Mouse (Mus musculus) testis, adult 2 months (tissue): ENCODE measurements at regions not wholly inside any gene's neighbourhood (a gene's known extent, or its start where the extent isn't known, plus 50 kb on each side); places are given as distances from the start of the nearest gene placed in this dataset.

Source experiments
- H3K27ac ChIP-seq: fragments of 200-500 bp; 2 replicates; pipeline ENCODE4 v1.5.1; 2012; ENCODE audit warnings: low read depth, low read length; ENCODE audit not compliant: control insufficient read depth, insufficient read depth
- H3K27me3 ChIP-seq: fragments of 200-500 bp; 2 replicates; pipeline ENCODE4 v1.6.1; 2012; ENCODE audit warnings: mild to moderate bottlenecking, low read length, moderate library complexity; ENCODE audit not compliant: control insufficient read depth, insufficient read depth
- H3K36me3 ChIP-seq: fragments of 200-500 bp; 2 replicates; pipeline ENCODE4 v1.6.1; 2012; ENCODE audit warnings: mild to moderate bottlenecking, low read length; ENCODE audit not compliant: control insufficient read depth, insufficient read depth
- H3K4me1 ChIP-seq: fragments of 200-500 bp; 2 replicates; pipeline ENCODE4 v1.6.1; 2012; ENCODE audit warnings: low read length; ENCODE audit not compliant: control insufficient read depth, insufficient read depth
- H3K4me3 ChIP-seq: fragments of 200-500 bp; 2 replicates; pipeline ENCODE4 v1.5.1; 2012; ENCODE audit warnings: low read depth, mild to moderate bottlenecking, low read length, moderate library complexity, mixed read lengths; ENCODE audit not compliant: control insufficient read depth
- CTCF ChIP-seq: fragments of 200-500 bp; IDR thresholded peaks from 2 replicates; pipeline ENCODE4 v1.5.1; 2012; ENCODE audit warnings: low read depth, mild to moderate bottlenecking, inconsistent platforms, low read length, moderate library complexity; ENCODE audit not compliant: control insufficient read depth, insufficient read depth, insufficient replicate concordance
- POLR2A ChIP-seq: fragments of 200-500 bp; IDR thresholded peaks from 2 replicates; pipeline ENCODE4 v1.6.1; 2012; ENCODE audit warnings: low read depth, mild to moderate bottlenecking, inconsistent platforms, low read length, moderate library complexity; ENCODE audit not compliant: control insufficient read depth

DNA sequence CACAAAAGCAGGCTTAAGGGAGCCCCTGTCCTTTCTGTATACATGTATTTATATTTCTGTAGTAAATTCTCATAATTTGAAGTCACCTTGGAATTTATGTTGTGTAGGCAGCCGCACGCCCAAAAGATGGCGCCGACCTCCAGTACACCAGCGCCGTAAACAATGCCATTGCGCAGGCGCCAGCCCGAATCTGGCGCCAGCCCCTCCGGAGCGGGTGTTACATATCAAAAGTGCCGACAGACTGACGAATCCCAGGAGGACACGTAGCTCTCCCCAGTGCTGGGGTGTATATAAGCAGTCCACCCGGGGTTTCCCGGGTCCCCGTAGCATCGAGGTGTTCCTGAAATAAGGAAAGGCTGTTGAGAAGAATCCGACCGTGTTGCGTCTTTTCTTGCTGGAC is 108.1 kb upstream of the Pde3a start:
- TF ChIP-seq CTCF = no peak
- TF ChIP-seq POLR2A = peak; percentile 26; the same call in 1 of the 2 replicates

DNA sequence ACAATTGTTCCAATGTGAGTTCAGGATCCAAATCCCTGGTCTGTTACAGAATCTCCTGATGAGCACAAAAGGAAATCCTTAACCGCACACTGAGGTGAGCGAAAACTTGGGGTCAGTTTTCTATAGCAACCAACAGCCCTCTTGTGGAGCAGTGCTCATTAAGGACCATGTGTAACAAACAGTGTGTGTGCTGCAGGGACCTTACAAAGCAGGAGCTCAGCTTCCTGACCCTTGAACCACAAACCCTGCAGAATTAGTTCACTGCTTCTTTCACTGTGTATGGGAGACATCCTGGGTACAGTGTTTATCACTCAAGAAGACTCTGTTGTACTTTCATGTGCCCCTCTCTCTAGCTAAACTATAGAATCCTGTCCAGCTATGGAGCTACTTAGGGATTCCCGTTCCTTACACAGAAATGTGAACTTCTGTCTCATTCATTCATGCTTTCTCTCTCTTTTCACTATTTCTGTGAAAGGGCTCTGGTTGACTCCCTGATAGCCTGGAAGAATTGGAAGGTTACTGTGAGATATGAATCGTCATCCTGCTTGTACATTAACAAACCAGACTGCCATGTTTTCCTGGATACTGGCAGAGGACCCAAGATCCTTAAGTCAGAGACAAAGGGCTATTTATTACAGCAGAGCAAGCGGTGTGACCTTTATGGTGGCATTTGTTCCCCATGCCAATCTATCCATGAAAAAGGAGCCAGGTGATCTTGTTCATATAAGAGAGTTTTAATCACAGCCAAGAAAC is 100.5 kb upstream of the Pde3a start:
- TF ChIP-seq CTCF = no peak
- no peak for TF ChIP-seq POLR2A
- Histone ChIP-seq H3K27me3 (no peaks in the 10 kb centered on the region), H3K27ac (no peak overlapping the region), H3K4me3 (no peak overlapping the region), H3K4me1 (no peaks in the 10 kb centered on the region), H3K36me3 (no peaks in the 10 kb centered on the region)

More for the DNA sequence above, 108.1 kb upstream of the Pde3a start:
- H3K36me3 ChIP-seq = no peaks in the 10 kb centered on the region
- H3K4me3 ChIP-seq = peak overlapping the region; percentile 45
- no peak overlapping the region for H3K27ac ChIP-seq
- H3K4me1 ChIP-seq = no peaks in the 10 kb centered on the region
- no peaks in the 10 kb centered on the region for H3K27me3 ChIP-seq

GRCm38 (mm10) chr6:141149170-141149917 is 99.7 kb upstream of the Pde3a start:
- Histone ChIP-seq H3K27ac (no peak overlapping the region), H3K4me1 (no peaks in the 10 kb centered on the region), H3K27me3 (no peaks in the 10 kb centered on the region), H3K4me3 (no peak overlapping the region), H3K36me3 (no peaks in the 10 kb centered on the region)
- TF ChIP-seq POLR2A (no peak), CTCF (no peak)

DNA sequence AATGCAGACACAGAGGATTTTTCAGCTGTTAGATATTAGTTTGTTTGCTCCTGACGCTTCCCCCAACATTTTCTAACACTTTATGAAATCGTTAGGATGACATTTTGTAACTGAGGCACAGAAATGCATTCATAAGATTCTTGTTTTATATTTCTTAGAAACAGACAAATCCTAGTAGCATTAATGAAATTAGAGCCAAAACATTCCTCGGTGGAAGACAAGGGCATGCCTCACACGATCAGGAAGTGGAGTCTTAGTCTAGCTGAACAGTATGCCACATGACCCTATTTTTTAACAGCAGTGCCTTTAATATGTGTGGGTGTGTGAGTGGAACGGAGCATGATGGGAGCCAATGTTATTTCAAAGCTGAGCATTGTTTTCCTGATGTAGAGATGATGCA is 89.7 kb upstream of the Pde3a start:
- H3K27ac ChIP-seq = no peak overlapping the region
- no peaks in the 10 kb centered on the region for H3K36me3 ChIP-seq
- no peak overlapping the region for H3K4me3 ChIP-seq
- no peaks in the 10 kb centered on the region for H3K27me3 ChIP-seq
- TF ChIP-seq CTCF (no peak), POLR2A (no peak)
- H3K4me1 ChIP-seq = no peaks in the 10 kb centered on the region

- no peaks in the 10 kb centered on the region for H3K27me3 ChIP-seq
- no peak for TF ChIP-seq POLR2A
- no peak for TF ChIP-seq CTCF
- no peak overlapping the region for H3K4me3 ChIP-seq
- H3K4me1 ChIP-seq = no peaks in the 10 kb centered on the region
- no peaks in the 10 kb centered on the region for H3K36me3 ChIP-seq
- H3K27ac ChIP-seq = no peak overlapping the region
Measured at GRCm38 (mm10) chr6:141161626-141162233, 87.3 kb upstream of the Pde3a start.

- Histone ChIP-seq H3K36me3 (no peaks in the 10 kb centered on the region), H3K4me3 (no peak overlapping the region), H3K27me3 (no peaks in the 10 kb centered on the region), H3K27ac (no peak overlapping the region), H3K4me1 (no peaks in the 10 kb centered on the region)
- TF ChIP-seq CTCF (no peak), POLR2A (no peak)
Measured at GRCm38 (mm10) chr6:141167270-141167669, 81.8 kb upstream of the Pde3a start.

GRCm38 (mm10) chr6:141168356-141168755 is 80.7 kb upstream of the Pde3a start:
- H3K27ac ChIP-seq = no peak overlapping the region
- no peaks in the 10 kb centered on the region for H3K27me3 ChIP-seq
- H3K4me1 ChIP-seq = no peaks in the 10 kb centered on the region
- no peaks in the 10 kb centered on the region for H3K36me3 ChIP-seq
- no peak for TF ChIP-seq CTCF
- no peak for TF ChIP-seq POLR2A
- H3K4me3 ChIP-seq = no peak overlapping the region
